Mouse (Mus musculus) cortical plate, adult 2 months (tissue): Measurements from ENCODE around the gene Apbb1.

Experiments
- CTCF ChIP-seq: fragments of 200-500 bp; IDR thresholded peaks from 2 replicates; pipeline ENCODE4 v1.5.1; 2011; ENCODE audit warnings: mild to moderate bottlenecking, control low read depth, low read length; ENCODE audit not compliant: insufficient read depth; ENCODE audit errors: extremely low read depth
- POLR2A ChIP-seq: fragments of 200-500 bp; IDR thresholded peaks from 2 replicates; pipeline ENCODE4 v1.6.1; 2011; ENCODE audit warnings: mild to moderate bottlenecking, low read length, control low read depth; ENCODE audit not compliant: insufficient read depth; ENCODE audit errors: extremely low read depth

- TF ChIP-seq POLR2A = no peak
- no peak for TF ChIP-seq CTCF
Observed at GRCm38 (mm10) chr7:105619701-105620100, 38.2 kb upstream of the Apbb1 start.
